Mouse (Mus musculus): ENCODE data around the gene Def6.

Gene Def6

DNA sequence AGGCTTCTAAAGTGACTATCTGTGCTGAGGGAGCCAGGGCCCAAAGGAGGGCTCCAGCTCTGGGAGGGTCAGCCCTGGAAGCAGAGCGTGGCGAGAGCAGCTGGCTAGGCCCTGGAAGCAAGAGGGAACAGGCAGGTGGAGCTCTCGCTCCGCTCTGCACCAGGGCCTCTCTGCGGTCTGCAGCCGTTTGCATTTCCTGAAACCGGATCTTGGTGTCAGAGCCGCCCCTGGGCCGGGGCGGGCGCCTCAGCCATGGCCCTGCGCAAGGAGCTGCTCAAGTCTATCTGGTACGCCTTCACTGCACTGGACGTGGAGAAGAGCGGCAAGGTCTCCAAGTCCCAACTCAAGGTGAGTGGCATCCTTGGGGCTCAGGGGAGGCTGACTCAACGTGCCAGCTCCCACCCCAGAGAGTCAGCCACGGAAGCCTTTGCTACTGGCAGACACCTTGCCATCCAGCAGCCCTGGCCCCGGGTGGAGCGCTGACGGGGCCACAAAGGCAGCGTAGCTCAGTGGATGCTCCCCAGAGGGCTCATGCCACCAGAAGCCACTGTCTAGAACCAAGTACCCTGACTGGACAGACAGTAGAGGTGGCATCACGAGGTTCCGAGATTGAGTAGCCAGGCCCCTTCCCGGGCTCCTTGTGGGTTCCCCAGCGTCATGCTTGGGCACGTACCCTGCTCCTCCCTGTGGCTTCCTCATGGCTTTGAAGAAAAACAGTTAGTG lies at the start of gene Def6:
TSS of gene Def6 (plus strand) at position 188 of the 723 bp plus-strand sequence.
- peak; percentile 90 for DNase-seq

DNA sequence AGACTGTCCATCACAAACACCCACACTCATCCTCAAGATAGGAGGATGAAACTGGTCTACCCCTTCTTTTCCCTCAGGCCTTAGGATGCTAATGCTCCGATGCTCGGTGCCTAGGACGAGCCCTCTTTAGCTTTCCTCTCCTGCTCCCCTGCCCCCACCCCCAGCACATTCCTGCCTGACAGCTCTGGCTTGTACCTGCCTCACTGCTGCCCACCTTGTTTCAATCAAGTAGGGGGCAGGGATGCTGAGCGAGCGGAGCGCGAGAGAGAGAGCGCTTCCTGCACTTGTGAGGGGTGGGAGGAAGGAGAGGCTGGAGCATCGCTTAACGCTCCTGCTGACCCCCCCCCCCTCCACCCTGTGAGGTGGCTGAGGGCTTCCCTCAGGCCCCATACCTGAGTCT lies 47.2 kb upstream of the Def6 start:
- no peak for DNase-seq

DNA sequence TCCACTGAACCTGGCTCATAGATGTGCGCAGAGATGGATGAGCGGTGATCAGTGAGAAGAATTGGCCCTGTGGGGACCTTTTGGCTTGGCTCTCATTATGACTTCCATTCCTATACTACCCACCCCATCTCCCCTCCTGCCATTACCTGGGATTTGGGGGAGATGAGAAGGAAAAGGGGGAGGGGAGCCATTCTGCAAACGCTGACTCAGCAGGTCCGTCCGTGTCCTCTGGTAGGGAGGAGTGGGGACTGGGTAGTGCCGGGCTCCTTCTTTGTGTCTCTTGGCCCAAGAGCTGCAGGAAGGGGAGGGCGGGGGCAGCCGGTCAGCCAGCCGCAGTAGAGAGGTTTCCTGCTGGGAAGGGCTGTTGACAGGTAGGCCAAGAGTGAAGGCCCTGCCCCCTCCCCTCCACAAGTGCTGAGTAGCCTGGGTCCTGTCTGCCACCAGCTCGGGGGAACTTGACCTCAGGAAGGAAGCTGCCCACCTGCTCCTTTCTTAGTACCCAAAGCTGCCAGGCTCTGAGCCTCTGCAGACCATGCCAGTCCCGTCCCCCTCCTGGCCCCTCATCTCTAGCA lies 46.2 kb upstream of the Def6 start:
- DNase-seq = no peak

DNA sequence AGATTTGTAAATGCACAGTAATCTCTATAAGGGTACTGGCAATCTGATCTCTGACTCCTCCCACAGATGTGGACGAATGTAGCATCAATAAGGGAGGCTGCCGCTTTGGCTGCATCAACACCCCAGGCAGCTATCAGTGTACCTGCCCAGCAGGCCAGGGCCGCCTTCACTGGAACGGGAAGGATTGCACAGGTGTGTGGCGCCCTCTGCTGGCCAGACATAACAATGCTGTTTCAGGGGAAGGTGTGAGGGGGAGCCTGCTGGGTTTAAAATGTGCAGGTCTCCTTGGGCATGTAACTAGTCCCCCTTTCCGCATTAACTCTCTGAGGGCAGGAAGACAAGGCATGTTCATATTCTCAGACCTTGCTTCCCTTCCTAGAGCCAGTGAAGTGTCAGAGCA lies 43.9 kb upstream of the Def6 start:
- DNase-seq = peak; percentile 93

DNA sequence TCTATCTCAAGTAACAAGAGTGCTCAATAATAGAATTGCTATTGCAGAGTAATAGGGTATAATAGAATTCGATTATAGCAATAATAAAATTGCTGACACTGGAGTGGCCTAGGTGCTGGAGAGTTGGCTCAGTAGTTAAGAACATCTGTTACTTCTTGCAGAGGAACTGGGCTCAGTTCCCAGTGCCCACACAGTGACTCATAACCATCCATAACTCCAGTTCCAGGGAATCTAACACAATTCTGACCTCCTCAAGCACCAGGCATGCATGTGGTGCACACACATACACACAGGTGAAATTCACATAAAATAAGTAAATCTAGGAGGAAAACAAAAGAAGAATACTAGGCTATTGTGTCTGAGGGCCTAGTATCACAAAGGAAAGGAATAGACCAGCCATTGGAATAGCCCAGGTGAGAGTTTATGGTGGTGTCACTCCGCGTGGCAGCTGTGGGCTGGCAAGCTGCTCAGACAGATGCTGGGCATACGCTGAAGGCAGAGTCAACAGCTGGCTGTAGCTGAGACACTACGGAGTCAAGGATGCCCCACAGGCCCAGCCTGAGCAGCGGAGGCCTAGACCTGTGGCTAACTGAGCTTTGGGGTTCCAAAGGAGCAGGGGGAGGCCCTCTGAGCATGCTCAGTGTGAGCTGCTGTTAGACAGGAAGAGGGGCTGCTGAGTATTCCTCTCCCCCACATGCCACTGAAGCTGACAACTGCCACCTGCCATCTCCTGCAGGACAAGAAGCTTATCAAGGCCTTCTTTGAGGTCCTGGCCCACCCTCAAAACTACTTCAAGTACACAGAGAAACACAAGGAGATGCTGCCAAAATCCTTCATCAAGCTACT lies 36.9 kb upstream of the Def6 start:
- DNase-seq = peak; percentile 68

DNA sequence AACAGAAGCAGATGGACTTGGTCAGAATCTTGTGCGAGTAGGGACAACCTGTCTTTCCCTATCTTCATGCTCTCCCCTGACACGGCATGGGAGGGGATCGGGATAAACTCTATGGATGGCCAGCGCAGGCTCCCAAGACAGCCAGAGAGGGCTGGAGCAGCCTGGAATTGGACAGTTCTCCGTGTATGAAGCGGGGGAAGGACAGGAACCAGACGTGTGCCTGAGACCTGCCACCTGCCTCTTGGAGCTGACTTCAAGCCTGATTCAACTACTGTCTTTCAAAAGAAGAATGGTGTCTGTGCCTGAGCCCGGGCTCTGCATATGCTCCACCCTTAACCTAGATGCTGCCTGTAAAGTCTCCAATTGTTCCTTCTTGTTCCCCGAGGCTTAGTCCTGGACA lies 34.9 kb upstream of the Def6 start:
- no peak for DNase-seq

DNA sequence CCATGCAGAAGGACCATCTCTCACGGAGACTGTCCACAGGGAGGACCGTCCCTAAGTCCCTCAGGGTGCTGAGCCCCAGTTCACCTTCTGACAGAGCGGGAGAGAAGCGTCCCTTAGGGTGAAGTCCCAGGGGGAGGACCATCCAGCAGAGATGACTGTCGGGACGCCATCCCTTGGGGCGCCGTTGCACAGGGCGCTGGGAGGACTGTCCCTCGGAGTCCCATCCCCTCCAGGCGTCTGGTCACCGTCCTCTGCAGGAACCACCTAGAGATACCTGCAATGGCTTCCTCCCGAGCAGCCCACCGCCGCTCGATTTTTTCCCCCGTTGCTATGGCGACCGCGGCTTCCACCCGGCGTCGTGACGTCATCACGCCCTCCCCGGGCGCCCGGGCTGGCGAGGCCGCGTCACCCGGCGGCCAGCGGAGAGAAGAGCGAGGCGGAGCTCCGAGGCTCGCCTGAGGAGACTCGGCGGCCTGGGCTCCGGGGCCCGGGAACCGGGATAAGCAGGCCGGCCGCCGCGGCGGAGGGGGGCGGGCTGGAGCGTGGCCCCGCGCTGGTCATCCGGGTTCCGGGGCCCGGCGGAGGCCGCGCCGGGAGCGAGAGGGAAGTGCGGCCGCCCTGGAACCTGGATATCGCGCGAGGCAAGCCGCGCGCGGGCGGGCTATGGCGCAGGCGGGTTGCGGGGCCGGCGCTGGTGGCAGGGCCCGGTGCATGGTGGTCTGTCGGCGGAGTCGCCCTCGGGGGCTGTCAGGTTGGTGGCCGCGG lies 30.6 kb upstream of the Def6 start, which contains the start of gene Zfp523:
TSS of gene Zfp523 (plus strand) at position 355 of the 765 bp plus-strand sequence.
- DNase-seq = peak; percentile 98

DNA sequence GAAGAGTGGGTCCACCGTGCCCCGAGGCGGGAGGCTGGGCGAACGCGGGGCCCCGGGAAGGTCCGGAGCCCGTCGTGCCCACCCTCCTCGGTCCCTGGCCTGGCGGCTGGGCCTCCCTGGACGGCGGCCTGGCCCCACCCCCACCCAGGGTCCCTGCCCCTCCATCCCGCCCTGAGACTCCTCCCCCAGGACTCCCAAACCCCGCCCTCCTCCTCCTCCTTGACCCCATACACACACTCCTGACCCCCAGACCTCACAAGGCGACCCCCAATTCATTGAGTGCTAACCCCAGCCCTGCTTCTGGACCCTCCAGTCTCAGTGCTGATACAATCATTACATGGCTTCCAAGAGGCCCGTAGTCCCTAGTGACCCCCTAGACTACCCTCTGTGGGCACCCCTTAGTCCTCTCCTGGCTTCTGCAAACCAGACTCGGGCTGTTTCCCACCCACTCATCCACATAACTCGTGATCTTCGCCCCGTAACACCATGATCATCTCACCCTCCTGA lies 30.0 kb upstream of the Def6 start:
- DNase-seq = no peak

DNA sequence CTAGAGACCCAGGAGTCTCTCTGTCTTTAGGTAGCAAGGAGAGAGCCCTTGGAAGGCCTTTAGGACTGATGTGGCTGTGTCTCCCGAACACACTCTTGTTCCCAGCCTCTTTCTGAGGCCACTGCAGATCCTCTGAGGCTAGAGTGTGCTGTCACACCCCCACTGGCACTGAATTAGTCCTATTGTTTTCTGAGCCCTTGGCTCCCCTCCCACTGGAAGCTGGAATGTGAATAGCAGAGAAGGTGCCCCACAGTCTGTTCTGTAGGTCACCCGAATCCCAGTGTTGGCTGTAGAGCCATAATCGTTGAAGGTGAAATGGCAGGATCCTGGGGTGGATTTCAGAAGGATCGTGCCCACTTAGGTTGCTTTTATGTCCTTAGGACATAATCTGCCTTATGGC lies 27.2 kb upstream of the Def6 start:
- DNase-seq = no peak

DNA sequence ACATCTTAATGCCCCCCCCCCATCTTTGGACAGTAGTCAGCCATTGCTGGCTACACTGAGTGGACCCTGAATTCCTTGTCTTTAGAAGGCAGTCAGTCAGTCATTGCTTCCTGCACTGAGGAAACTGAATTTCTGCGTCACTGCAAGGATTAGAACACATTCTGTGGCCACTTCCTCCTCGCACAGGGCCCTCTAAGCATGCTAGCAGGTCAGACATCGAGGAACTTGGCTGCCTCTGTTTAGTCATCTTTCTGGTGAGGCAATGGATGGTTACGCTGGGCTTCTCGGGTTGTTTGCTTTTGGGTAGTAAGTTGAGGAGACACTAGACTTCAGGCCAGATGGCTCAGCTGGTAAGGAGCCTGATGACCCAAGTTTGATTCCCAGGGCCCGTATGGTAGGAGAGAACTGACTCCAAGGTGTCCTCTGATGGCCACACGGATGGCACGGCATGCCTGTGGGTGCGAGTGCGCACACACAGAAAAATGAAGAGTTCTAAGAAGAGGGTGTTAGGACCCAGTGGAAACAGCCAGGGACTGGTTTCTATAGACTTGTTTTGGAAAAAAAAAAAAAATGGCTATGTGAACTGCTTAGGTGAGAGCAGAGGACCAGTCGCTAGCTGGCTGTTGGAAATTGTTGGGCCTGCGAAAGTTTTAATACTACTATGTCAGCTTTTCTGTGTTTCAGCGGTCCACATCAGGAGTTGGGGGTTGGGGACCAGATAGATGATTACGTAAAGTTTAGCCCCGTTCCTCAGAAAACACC lies 26.6 kb upstream of the Def6 start:
- DNase-seq = no peak

DNA sequence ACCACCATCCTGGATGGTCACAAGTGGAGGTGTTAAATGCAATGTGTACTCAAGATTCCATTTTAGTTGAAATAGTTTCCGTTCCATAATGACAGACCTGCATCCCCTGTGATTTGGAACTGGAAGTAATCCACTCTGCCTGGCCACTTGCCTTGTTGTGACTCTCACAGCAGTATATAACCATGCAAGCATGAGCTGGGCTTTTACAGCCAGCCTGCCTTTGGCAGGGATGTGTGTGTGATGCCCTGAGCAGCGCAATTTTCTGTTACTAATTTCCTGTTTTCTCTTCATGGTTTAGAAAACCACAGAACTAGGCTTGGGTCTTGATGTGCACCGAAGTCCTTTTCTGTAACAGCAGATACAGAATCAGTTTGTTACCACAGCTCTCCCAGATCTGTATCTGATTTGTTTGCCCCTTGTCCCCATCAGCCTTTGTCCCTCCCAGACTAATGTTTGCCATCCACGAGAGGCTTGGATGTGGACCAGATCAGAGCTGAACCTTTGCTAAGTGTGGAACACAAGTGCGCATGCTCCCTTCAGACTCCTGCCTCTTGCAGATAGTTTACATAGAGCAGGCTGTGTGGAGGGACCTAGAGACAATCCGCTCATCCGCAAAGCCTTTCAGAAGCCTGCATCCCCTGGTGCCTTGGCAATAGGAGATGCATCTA lies 22.5 kb upstream of the Def6 start:
- no peak for DNase-seq

DNA sequence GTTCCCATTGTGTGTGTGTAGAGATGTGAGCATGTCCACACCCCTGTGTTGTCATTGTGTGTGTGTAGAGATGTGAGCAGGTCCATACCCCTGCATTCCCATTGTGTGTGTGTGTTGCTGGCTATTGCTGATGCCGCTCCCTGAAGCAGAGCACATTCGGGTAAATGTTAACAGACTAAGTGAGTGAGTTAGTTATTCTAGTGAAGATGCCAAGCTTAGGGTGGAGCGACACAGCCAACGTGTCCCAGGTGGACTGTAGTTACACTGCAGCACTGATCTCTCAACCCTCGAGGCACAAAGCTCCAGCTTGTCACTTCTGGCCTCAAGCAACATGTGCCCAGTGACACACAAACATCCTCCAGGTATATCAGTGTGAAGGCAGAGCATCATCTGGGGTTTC lies 19.3 kb upstream of the Def6 start:
- no peak for DNase-seq

DNA sequence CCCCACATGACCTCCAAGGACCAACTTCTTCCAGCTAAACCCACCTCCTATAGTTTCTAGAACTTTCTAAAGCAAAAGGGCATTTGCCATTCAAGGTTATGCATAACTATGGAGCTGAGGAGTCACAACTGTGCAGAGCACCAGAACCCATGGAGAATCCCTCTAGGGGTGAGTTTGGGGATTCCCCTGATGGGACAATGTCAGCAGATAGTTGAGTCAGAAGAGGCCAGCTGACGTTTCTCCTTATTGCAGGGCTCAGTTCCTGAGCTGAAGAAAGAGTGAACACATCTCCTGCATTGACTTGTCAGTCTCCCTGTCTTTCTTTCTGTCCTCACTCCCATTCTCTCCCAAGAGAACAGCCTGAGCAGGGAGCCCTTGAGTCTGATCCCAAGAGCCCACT lies 14.8 kb upstream of the Def6 start:
- no peak for DNase-seq

DNA sequence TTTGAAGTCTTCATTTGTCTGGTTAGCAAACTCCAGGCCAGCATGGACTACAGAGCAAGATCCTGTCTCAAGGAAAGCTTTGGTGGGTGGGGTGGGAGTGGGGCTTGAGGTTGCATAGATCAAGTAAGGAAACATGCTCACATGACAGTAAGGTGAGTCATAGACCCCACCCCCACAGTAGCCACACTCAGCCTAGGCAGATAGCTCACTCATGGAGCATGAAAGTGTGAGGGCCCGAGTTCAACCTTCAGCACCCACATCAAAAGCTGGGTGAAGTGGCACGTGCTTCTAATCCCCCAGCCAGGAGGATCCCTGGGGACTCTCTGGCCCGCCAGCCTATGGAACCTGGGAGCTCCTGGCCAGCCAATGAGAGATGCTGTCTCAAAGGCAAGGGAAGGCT lies 14.0 kb upstream of the Def6 start:
- no peak for DNase-seq

DNA sequence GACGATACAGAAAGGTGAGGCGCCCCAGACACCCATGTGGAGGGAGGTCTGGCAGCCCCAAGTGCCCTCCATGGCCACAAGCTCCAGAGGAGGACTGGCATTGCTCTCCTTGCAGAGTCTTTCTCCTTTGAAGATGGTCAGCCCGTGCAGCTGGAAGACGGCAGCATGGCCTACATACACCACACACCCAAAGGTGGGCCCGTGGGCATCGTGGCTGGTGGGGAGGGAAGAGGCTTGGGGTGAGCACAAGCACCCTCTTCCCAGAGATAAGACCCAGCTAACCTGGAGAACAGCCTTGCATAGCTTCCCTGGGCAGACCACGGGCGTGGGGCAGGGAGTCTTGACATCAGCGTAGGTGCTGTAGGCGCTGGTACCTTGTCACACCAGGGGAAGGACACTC lies 12.5 kb upstream of the Def6 start:
- no peak for DNase-seq

DNA sequence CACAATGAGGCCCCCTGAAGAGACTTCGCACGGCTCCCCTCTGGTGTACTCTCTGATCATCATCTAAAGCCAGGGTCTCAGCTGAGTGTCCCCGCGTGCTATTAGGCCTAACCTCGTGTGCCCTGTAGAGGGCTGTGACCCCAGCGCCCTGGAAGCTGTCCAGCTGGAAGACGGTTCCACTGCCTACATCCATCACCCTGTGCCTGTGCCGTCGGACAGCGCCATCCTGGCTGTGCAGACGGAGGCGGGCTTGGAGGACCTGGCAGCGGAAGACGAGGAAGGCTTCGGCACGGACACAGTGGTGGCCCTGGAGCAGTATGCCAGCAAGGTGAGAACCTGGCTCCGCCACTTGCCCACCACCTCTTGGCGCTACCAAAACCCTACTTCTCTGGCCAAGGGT lies 9.9 kb upstream of the Def6 start:
- no peak for DNase-seq

DNA sequence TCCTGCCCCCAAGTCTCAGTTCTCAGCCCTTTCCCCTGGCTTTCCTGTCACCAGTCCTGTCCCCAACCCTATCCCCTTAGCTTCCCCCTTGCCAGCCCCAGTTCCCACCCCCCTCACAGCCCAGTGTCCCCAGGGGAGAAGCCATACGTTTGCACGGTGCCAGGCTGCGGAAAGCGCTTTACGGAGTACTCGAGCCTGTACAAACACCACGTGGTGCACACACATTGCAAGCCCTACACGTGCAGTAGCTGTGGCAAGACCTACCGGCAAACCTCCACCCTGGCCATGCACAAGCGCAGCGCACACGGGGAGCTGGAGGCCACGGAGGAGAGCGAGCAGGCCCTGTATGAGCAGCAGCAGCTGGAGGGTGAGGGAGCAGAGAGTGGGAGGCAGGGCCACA lies 5.6 kb upstream of the Def6 start:
- no peak for DNase-seq

DNA sequence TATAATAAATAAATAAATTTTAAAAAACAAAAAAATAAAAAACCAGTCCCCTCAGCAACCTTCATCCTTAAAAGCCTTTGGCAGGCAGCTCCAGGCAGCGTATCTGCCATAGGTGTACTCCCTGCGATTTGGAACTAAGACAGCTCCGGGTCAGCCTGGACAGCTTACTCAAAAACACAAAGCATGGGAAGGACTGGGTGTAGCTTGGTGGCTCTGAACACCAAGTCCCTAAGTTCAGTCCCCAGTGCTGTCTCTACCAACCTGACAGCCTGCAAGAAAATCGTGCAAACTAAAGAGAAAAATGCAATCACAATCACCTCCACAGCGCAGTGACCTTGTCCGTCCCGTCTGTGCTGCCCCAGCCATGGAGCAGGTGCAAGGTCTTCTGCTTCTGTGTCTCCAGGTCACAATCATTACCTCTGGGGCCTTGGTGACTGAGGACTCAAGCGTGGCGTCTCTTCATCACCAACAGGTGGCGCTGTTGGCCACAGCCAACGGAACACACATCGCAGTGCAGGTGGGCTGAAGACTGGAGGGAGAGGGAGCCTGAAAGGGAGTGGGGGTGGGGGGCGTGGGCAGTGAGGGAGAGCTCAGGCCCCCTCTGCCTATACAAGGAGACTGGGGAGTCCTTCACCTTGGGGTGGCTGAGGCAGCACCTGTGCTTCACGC lies 3.4 kb upstream of the Def6 start:
- DNase-seq = peak; percentile 87

DNA sequence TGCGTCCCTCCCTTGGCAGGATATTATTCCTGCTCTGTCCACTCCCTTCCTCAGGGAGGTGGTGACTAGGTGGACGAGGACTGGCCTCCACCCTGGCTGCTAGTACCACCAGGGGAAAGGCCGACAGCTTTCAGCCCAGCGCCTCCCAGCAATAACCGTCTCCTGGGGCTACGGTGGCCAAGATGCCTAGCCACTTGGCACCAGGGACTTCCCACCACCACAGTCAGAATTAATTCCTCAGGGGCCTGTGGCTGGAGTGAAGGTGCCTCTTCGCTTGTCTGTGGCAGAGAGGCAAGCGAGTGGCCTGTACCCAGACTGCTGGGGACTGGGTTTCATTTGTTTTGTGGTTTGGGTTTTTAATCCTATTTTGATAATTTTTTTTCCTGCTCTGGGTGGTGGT lies 2.1 kb upstream of the Def6 start:
- DNase-seq = peak; percentile 35

DNA sequence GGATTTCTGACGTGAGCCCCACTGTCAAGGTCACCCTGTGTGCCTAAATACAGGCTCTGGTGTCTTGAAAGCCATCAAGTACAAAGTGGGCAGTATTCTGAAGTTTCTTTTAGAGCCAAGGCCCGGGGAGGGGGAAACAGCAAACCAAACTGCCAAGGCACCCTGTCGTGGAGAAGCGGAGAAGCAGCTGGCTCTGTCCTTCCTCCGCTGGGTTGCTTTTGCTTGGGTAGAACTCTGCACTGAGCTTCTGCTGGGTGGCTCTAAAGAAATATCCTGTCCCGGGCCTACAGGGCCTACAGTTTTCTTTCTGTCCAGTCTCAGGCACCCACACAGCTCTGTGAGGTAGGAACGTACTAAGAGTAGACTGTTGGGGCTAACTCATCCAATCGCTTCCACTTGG lies 486 bp upstream of the Def6 start:
- DNase-seq = peak; percentile 73

DNA sequence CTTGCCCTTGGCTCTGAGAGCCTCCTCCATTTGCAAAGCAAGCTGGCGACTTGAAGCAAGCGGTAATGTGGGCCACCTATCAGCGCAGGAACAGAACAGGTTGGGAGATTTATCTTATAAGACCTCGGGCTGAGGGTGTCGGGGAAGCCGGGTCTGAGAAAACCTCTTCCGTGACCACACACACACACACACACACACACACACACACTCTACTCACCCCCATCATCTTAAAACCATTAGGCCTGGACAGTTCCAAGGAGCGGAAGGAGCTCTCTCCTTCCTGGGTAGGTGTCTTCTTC lies 685 bp downstream of the Def6 start:
- no peak for DNase-seq
